Mouse (Mus musculus) testis, adult 2 months (tissue): ENCODE results near the gene Fkbp14. TPM values are rescaled to one million over a fixed set of nuclear protein-coding genes. Genes with fewer than 3 reads are reported as not detected.

ENCODE experiments used
- H3K27ac ChIP-seq: fragments of 200-500 bp; 2 replicates; pipeline ENCODE4 v1.5.1; 2012; ENCODE audit warnings: low read depth, low read length; ENCODE audit not compliant: control insufficient read depth, insufficient read depth
- H3K27me3 ChIP-seq: fragments of 200-500 bp; 2 replicates; pipeline ENCODE4 v1.6.1; 2012; ENCODE audit warnings: mild to moderate bottlenecking, low read length, moderate library complexity; ENCODE audit not compliant: control insufficient read depth, insufficient read depth
- H3K36me3 ChIP-seq: fragments of 200-500 bp; 2 replicates; pipeline ENCODE4 v1.6.1; 2012; ENCODE audit warnings: mild to moderate bottlenecking, low read length; ENCODE audit not compliant: control insufficient read depth, insufficient read depth
- H3K4me1 ChIP-seq: fragments of 200-500 bp; 2 replicates; pipeline ENCODE4 v1.6.1; 2012; ENCODE audit warnings: low read length; ENCODE audit not compliant: control insufficient read depth, insufficient read depth
- H3K4me3 ChIP-seq: fragments of 200-500 bp; 2 replicates; pipeline ENCODE4 v1.5.1; 2012; ENCODE audit warnings: low read depth, mild to moderate bottlenecking, low read length, moderate library complexity, mixed read lengths; ENCODE audit not compliant: control insufficient read depth
- CTCF ChIP-seq: fragments of 200-500 bp; IDR thresholded peaks from 2 replicates; pipeline ENCODE4 v1.5.1; 2012; ENCODE audit warnings: low read depth, mild to moderate bottlenecking, inconsistent platforms, low read length, moderate library complexity; ENCODE audit not compliant: control insufficient read depth, insufficient read depth, insufficient replicate concordance
- POLR2A ChIP-seq: fragments of 200-500 bp; IDR thresholded peaks from 2 replicates; pipeline ENCODE4 v1.6.1; 2012; ENCODE audit warnings: low read depth, mild to moderate bottlenecking, inconsistent platforms, low read length, moderate library complexity; ENCODE audit not compliant: control insufficient read depth
- polyA plus RNA-seq: library from polyadenylated mRNA; depleted of rRNA; stranded (reverse); fragments of >200 nt; gene quantifications from 2 replicates; pipeline ENCODE4 v1.2.3, GENCODE M21; 2012; rRNA removed

Gene Fkbp14
- polyA plus RNA-seq, 1 experiment, result 10.6 TPM

DNA sequence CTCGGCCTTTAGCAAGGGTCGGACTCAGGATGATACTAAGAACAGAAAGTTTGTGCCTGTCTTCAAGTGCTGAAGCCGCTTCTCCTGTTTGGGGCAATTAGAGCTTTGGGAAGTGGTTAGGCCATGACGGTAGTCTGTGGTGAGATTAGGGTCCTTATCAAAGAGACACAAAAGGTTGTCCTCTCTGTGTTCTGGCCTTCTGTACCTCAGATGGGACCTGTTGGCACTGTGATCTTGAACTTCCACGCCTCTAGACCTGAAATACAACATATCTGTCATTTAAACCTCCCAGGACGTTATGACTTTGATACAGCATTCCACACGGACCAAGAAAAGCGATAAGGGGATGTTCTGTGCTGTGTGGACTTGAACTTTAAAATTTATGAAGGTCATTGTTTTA is 68.4 kb downstream of the Fkbp14 start:
- H3K27me3 ChIP-seq, result no peaks in the 10 kb centered on the region
- no peaks in the 10 kb centered on the region for H3K36me3 ChIP-seq
- no peaks in the 10 kb centered on the region for H3K4me1 ChIP-seq
- H3K4me3 ChIP-seq, result no peak overlapping the region
- no peak overlapping the region for H3K27ac ChIP-seq
- TF ChIP-seq POLR2A (no peak), CTCF (no peak)

Other genes starting within 250 kb of the Fkbp14 start
- 13.4 and 18.2 TPM in 2 replicates for gene Wipf3, start 167.7 kb downstream of the Fkbp14 start, polyA plus RNA-seq
- gene Scrn1, start 30.8 kb downstream of the Fkbp14 start, polyA plus RNA-seq, result 5.5 and 7.4 TPM in 2 replicates
- gene Plekha8, start 2.2 kb downstream of the Fkbp14 start, polyA plus RNA-seq, result 14.3 and 14.4 TPM in 2 replicates
- 5.6 and 7.2 TPM in 2 replicates for gene Mturn, start 84.3 kb upstream of the Fkbp14 start, polyA plus RNA-seq
- 13.6 and 17.6 TPM in 2 replicates for gene Znrf2, start 219.6 kb upstream of the Fkbp14 start, polyA plus RNA-seq